Mouse (Mus musculus) intestine, embryonic 16.5 days (tissue): ENCODE measurements around the gene Slc9a3r1. TPM values are rescaled to one million over a fixed set of nuclear protein-coding genes. Genes with fewer than 3 reads are reported as not detected.

ENCODE experiments used
- ATAC-seq: fragments of 200-750 bp; cut with Nextera tagmentation; 2 replicates; pipeline ENCODE4 v1.8.0; 2017; ENCODE audit warnings: moderate TSS enrichment, moderate library complexity
- H3K27ac ChIP-seq: fragments of 300-500 bp; sonication (generic); 2 replicates; pipeline ENCODE4 v1.5.1; 2014; ENCODE audit warnings: mild to moderate bottlenecking, low read length
- H3K27me3 ChIP-seq: fragments of 300-500 bp; sonication (generic); replicated peaks from 2 replicates; pipeline ENCODE4 v1.6.1; 2014; ENCODE audit warnings: low read length, control low read depth, mixed read lengths; ENCODE audit not compliant: control insufficient read depth, insufficient read depth
- H3K36me3 ChIP-seq: fragments of 300-500 bp; sonication (generic); 2 replicates; pipeline ENCODE4 v1.6.1; 2014; ENCODE audit warnings: low read length, control low read depth; ENCODE audit not compliant: control insufficient read depth, insufficient read depth
- H3K4me1 ChIP-seq: fragments of 300-500 bp; sonication (generic); 2 replicates; pipeline ENCODE4 v1.6.1; 2014; ENCODE audit warnings: low read length, control low read depth, mixed read lengths; ENCODE audit not compliant: control insufficient read depth, insufficient read depth
- H3K4me2 ChIP-seq: fragments of 300-500 bp; sonication (generic); 2 replicates; pipeline ENCODE4 v1.6.1; 2014; ENCODE audit warnings: low read depth, low read length, control low read depth
- H3K4me3 ChIP-seq: fragments of 300-500 bp; sonication (generic); 2 replicates; pipeline ENCODE4 v1.5.1; 2014; ENCODE audit warnings: mild to moderate bottlenecking, low read length
- H3K9ac ChIP-seq: fragments of 300-500 bp; sonication (generic); 2 replicates; pipeline ENCODE4 v1.6.1; 2014; ENCODE audit warnings: low read depth, low read length
- H3K9me3 ChIP-seq: fragments of 300-500 bp; sonication (generic); 2 replicates; pipeline ENCODE4 v1.6.1; 2016; ENCODE audit warnings: low read length, control low read depth; ENCODE audit not compliant: control insufficient read depth
- WGBS: fragments of 180-500 bp; shearing (Covaris S2); extraction: QIAGEN DNeasy Blood & Tissue Kit; methylation state at CpG from one replicate; pipeline ENCODE4 v1.1.7; 2014; 5-methylcytosine and 5-hydroxymethylcytosine counted together
- polyA plus RNA-seq: library from polyadenylated mRNA; unstranded; fragments of >200 nt; fragmentation: Nextera tagmentation; extraction: Ambion mirVana; gene quantifications from 2 replicates; pipeline ENCODE4 v1.2.1, GENCODE M21; 2015

The Slc9a3r1 gene
- polyA plus RNA-seq, 1 experiment from 2014 or later, result 380 TPM

DNA sequence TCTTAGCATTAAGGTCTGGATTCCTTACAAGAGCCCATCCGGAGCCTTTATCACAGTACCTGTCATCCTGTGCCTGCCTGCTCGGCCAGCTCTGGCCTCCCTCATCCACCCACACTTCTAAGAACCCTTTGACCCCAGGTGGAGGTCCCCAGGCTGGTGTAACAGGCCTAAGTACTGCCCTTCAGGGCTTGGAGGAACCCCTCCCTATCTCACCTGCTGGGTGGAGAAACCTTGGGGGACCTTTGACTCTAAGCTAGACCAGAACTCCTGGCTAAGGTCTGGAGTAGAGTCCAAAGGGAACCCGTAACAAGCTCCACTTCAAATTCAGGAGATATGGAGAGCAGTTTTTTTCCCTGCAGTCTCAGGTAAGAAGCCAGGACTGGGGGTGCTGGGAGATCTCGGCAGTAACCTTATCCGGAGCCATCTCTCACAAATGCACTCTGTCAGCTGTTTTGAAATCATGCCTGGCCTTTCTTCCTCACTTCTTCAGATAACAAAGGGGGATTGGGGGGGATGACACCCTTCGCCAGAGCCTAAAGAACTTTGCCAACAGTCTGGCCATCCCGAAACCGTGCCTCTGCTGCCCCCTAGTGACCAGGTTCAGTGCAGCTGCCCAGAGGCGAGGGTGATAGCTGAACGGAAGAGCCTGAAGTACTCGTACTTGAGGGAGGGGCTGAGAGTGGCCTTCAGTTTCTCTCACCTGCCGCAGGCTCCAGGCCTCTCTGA, 18.9 kb downstream of the Slc9a3r1 start:
- Histone ChIP-seq H3K9me3 (no peaks in the 10 kb centered on the region), H3K27me3 (no peaks in the 10 kb centered on the region), H3K4me2 (no peak overlapping the region), H3K36me3 (no peaks in the 10 kb centered on the region; the same call in 1 of the 2 replicates), H3K9ac (0 out of 2 replicates have a peak overlapping the region, but pooled peaks have one; percentile 1), H3K4me1 (peaks cover 41% of the 10 kb centered on the region), H3K27ac (peak overlapping the region; percentile 68), H3K4me3 (no peak overlapping the region)
- WGBS, result 17% methylated on average over 12 of the region's 12 CpGs
- peak; percentile 28 for ATAC-seq

DNA sequence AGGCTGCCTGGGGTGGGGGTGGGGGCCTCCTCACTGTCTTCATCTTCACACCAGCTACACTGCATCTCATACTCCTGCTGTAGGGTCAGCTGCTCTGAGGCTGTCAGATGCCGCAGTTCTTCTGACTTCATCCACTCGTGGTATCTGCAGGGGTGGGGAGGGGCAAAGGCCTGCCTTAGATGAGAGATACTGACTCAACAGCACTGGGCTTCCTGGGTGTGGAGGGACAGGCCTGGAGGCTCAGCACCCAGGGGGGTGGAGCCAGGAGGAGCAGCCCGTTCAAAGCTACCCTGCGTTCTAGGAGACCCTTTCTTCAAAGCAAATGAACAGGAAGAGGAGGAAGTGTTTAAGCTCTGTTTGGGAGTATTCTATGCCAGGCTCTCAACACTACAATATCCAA, 21.8 kb downstream of the Slc9a3r1 start:
- Histone ChIP-seq H3K4me1 (peaks cover 19% of the 10 kb centered on the region), H3K27me3 (no peaks in the 10 kb centered on the region), H3K9ac (no peak overlapping the region), H3K27ac (no peak overlapping the region), H3K9me3 (no peaks in the 10 kb centered on the region), H3K36me3 (no peaks in the 10 kb centered on the region; the same call in 1 of the 2 replicates), H3K4me2 (no peak overlapping the region), H3K4me3 (no peak overlapping the region)
- peak; percentile 10; the same call in 1 of the 2 replicates for ATAC-seq
- 36% methylated on average over 4 of the region's 4 CpGs for WGBS

DNA sequence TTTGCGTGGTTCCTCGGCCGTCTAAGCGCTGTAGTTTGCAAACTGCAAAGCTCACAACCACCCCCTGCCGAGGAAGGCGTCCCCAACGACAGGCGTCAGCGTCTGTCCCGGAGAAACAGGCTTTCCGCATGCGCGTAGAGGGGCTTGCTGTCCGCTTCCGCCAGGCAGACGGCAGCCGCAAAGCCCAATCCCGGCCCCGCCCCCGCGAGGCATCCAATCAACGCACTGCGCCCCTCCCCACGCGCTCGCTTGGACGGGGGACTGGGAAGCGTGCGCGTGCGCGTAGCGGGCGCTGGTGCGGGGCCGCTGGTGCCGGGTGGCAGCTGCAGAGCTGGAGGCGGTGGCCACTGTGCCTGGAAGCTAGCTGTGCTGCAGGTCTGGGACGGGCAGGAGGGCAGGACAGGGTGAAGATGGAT, 24.1 kb downstream of the Slc9a3r1 start, which contains the start of gene Tmem104:
TSS of gene Tmem104 (plus strand) at position 264 of the 416 bp plus-strand sequence.
- peaks cover 17% of the 10 kb centered on the region for H3K4me1 ChIP-seq
- H3K36me3 ChIP-seq, result no peaks in the 10 kb centered on the region
- H3K4me2 ChIP-seq, result peak within 1 kb of the TSS; percentile 77
- H3K4me3 ChIP-seq, result peak within 1 kb of the TSS; percentile 72
- H3K27me3 ChIP-seq, result no peaks in the 10 kb centered on the region
- WGBS, result under 1% methylated on average over 39 of the region's 39 CpGs
- peak; percentile 92 for ATAC-seq
- H3K9ac ChIP-seq, result peak within 1 kb of the TSS; percentile 82
- H3K9me3 ChIP-seq, result no peaks in the 10 kb centered on the region
- peak within 1 kb of the TSS; percentile 87 for H3K27ac ChIP-seq

DNA sequence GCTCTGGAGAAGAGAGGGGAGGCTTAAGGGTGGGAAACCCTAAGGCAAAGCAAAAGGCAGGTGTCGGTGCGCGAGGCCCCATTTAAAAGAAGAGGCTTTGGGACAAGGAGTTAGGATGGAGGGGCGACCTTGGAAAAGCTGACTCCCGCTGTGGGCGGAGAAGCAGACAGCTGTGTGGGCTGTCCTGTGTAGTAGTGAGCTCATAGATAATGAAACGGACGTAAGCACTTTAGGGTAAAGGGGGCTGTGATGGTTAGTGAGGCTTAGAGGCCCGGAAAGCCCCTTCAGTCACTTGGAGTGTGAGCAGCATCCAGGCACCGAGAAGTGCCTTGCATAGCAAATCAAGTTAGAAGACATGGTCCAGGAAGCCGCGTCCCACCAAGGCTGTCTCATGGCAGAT, 24.6 kb downstream of the Slc9a3r1 start, which contains the start of gene Nat9:
TSS of gene Nat9 (minus strand) at position 167 of the 400 bp plus-strand sequence.
- no peaks in the 10 kb centered on the region for H3K36me3 ChIP-seq
- peak within 1 kb of the TSS; percentile 77 for H3K4me2 ChIP-seq
- H3K27ac ChIP-seq, result peak within 1 kb of the TSS; percentile 87
- no peaks in the 10 kb centered on the region for H3K27me3 ChIP-seq
- H3K4me1 ChIP-seq, result peaks cover 14% of the 10 kb centered on the region
- H3K4me3 ChIP-seq, result peak within 1 kb of the TSS; percentile 72
- whole genome bisulfite sequencing, result 9% methylated on average over 12 of the region's 12 CpGs
- H3K9ac ChIP-seq, result peak within 1 kb of the TSS; percentile 82
- H3K9me3 ChIP-seq, result no peaks in the 10 kb centered on the region
- peak; percentile 39 for ATAC-seq

DNA sequence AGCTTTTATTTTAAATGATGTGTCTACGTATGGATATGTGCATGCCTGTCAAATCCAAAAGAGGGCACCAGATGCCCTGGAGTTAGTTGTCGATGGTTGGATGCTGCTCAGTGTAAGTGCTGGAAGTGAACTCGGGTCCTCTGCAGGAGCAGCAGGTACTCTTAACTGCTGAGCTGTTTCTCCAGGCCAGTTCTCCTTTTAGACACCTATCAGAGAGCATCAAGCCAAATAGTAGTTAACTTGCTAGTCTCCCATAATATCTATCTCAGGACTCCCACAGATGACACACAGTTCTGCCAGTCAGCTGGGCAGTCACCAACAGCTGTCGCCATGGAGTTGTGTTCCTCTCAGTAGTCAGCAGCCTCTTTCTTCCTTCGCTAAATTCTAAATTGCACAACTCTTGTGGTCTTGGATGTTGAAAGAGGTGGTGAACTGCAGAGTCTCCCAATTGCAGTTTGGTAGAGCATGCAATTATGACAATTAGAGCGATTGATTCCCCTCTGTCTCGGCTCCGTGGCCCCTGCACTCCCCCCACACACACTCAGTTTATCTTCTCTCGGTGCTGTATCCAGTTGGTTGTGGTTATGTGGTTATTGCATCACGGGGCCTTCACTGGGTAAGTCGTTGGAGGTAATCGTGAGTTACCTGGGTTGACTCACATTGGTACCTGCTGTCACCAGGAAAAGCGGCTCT, 25.5 kb downstream of the Slc9a3r1 start:
- no peak overlapping the region for H3K4me2 ChIP-seq
- peaks cover 14% of the 10 kb centered on the region for H3K4me1 ChIP-seq
- H3K27ac ChIP-seq, result no peak overlapping the region
- no peaks in the 10 kb centered on the region for H3K27me3 ChIP-seq
- WGBS, result 84% methylated on average over 13 of the region's 13 CpGs
- H3K9me3 ChIP-seq, result no peaks in the 10 kb centered on the region
- no peaks in the 10 kb centered on the region for H3K36me3 ChIP-seq
- no peak for ATAC-seq
- H3K4me3 ChIP-seq, result no peak overlapping the region
- H3K9ac ChIP-seq, result no peak overlapping the region

DNA sequence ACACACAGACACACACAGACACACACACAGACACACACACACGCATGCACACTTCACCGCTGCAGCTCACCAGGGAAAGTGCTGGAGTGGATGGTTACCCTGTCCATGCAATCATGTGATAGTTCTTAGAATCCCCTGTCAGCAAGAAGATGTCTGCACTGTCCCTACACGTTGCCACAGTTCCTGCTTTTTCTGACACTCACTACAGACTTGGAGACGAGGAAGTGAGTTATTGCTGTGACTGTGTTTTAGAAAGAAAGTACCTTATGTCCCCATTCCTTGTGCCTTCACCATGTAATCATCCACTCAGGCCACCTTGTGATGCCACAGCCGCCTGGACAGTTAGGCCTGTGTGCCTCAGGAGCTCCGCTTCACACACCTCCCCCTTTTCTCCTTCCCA, 26.2 kb downstream of the Slc9a3r1 start:
- Histone ChIP-seq H3K36me3 (no peaks in the 10 kb centered on the region), H3K4me1 (peaks cover 14% of the 10 kb centered on the region), H3K9me3 (no peaks in the 10 kb centered on the region), H3K4me2 (no peak overlapping the region), H3K27me3 (no peaks in the 10 kb centered on the region), H3K9ac (no peak overlapping the region), H3K4me3 (no peak overlapping the region), H3K27ac (no peak overlapping the region)
- 84% methylated on average over 6 of the region's 6 CpGs for WGBS
- no peak for ATAC-seq

DNA sequence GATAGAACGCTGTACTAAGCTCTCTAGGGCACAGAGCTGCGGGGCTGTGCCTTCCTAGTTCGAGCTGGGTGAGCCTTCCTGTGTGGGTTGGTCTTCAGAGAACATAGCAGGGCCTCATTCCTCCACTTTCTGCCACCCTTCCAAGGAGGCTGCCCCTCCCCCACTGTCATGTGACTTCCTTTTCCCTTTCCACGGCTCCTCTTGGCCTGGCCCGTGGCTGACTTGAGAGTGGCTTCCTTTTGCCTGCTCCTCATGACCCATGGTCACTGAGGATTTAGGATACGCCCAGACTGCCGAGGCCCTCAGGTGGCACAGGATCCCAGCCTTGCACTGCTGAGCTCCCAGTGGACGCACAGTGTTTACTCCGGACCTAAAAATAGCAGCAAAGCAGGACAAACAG, 29.0 kb downstream of the Slc9a3r1 start:
- ATAC-seq, result peak; percentile 11; the same call in 1 of the 2 replicates
- H3K4me3 ChIP-seq, result no peak overlapping the region
- peaks cover 9% of the 10 kb centered on the region for H3K4me1 ChIP-seq
- no peak overlapping the region for H3K4me2 ChIP-seq
- 0 out of 2 replicates have a peak overlapping the region, but pooled peaks have one; percentile 31 for H3K27ac ChIP-seq
- no peaks in the 10 kb centered on the region for H3K36me3 ChIP-seq
- H3K9ac ChIP-seq, result no peak overlapping the region
- H3K9me3 ChIP-seq, result no peaks in the 10 kb centered on the region
- 48% methylated on average over 9 of the region's 9 CpGs for WGBS
- no peaks in the 10 kb centered on the region for H3K27me3 ChIP-seq

DNA sequence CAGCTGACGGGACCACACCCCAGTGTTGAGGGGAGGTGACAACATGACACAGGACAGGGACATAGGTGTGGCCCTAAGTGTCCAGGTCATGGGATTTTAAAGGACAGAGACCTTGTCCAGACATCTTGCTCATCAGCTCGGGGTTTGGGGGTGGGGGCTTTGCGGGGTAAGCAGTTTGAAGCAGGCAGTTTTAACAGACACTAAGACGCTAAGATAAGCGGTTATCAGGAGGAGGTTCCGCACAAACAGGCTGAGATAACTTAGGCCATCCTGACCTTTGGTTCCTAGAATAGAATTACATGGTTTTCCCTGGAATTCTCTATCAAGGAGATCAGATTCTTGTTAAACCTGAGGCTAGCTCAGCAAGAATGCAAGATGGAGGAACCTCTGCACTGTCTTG, 31.6 kb downstream of the Slc9a3r1 start:
- no peak for ATAC-seq
- H3K4me2 ChIP-seq, result no peak overlapping the region
- H3K36me3 ChIP-seq, result no peaks in the 10 kb centered on the region
- H3K27ac ChIP-seq, result no peak overlapping the region
- H3K4me1 ChIP-seq, result peaks cover 3% of the 10 kb centered on the region; the same call in 1 of the 2 replicates
- no peaks in the 10 kb centered on the region for H3K27me3 ChIP-seq
- 72% methylated on average over 6 of the region's 6 CpGs for WGBS
- no peaks in the 10 kb centered on the region for H3K9me3 ChIP-seq
- no peak overlapping the region for H3K4me3 ChIP-seq
- no peak overlapping the region for H3K9ac ChIP-seq

DNA sequence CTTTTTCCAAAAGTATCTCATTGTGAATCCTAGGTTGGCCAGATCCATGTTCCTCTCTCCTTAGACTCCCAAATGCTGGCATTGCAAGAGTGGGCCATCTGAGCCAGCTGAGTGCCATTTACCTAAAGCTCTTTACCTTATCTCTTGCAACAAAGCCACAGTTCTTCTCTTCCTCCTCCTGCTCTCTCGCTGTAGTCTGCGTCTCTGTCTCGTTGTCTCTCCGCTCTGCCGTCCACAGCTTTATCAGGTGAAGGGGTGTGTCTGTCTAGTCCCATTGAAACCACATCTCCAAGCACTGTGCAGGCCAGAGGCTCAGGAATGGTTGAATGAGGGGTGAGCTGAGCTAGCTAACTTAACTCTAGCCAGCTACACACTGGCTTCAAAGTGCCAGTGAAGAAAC, 32.8 kb downstream of the Slc9a3r1 start:
- Histone ChIP-seq H3K9ac (no peak overlapping the region), H3K4me3 (no peak overlapping the region), H3K36me3 (0 out of 2 replicates have a peak, but pooled peaks cover 2% of the 10 kb centered on the region), H3K4me1 (peaks cover 3% of the 10 kb centered on the region; the same call in 1 of the 2 replicates), H3K27me3 (no peaks in the 10 kb centered on the region), H3K4me2 (no peak overlapping the region), H3K27ac (no peak overlapping the region), H3K9me3 (no peaks in the 10 kb centered on the region)
- no peak for ATAC-seq
- 70% methylated on average over 5 of the region's 5 CpGs for WGBS
